Mouse (Mus musculus) thymus, postnatal 10 days (tissue): Measurements from ENCODE around the gene Lrfn4.

ENCODE experiments used
- DNase-seq, 2 experiments: peaks; one replicate each; pipeline ENCODE4 v3.0.0; 2021; ENCODE audit warnings: low spot score in 2 of 2

Gene Lrfn4

DNA sequence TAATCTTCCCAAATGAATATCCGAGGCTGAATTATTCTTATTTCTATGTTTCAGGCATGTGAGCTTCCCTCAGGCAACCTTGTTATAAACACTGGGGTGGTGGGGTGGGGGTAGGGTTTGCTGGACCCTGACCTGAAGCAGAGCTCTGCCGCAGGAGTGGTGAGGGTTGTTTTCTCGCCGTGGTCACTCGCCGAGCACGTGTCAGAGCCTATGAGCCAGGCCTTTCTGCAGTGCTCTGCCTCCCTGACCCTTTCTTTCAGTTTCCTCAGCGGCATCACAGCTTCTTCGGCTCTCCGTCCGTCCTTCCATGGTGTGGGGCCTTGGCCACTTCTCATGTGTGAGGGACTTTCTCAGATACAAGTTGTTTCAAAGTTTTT lies 45.2 kb downstream of the Lrfn4 start:
- DNase-seq, result no peak

DNA sequence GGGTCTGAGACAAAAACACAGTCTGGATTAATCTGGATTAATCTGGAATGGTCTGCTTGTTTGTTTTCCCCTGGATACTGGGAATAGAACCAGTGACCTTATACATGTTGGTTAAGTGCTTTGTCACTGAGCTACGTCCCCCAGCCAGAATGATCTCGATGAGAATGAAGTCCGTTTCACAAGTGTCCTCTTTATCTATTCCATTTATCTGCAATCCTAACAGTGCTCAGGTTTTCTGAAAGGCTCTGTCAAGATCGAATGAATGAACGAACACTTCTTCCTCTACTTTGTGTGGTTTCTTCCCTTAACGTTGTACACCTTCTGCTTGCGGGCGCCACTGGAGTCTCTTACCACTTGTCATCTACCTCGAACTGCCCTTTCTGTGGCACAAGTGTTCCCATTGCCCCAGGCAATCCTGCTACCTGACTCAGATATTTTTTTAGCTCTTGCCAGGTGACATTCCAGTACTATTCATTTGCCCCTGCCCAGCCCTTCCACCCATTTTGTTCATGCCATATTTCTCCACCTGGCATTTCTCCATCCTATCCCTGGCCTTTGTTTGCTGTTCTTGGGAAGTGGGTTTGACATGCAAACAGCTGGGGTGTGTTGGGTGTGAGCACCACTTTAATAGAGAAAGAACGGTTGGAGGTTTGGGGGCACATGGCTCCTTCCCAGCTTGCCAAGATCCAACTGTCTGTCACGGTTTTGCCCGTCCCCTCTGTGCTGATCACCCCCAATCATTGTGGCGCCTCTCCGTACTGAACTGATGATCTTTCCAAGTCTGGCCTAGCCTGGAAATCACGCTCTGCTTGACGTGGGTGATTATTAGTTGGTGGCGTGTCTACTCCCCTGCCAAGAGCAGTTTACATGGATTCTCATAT lies 45.9 kb downstream of the Lrfn4 start:
- no peak for DNase-seq

GRCm38 (mm10) chr19:4568832-4569231 lies 46.6 kb downstream of the Lrfn4 start:
- DNase-seq, result no peak

DNA sequence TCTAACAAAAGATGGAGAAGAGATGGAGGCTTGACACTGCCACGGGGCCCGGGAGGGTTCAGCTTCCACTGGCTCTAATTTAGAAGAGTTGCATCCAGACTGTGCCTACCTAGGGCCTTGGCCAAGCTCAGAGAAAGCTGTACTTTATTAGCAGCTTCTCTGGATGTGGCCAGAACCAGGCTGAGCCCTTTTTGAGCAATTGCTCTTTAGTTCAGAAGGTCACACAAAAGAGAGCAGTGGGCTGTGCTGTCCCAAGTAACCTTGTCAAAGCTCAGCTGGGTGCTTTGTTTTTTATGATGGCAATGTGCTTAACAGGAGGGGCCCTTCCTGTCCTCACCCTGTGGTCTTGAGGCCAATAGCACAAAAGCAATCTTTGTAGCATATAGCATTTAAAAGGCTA lies 47.8 kb downstream of the Lrfn4 start:
- no peak for DNase-seq

GRCm38 (mm10) chr19:4566880-4567279 lies 48.6 kb downstream of the Lrfn4 start:
- DNase-seq, result no peak

DNA sequence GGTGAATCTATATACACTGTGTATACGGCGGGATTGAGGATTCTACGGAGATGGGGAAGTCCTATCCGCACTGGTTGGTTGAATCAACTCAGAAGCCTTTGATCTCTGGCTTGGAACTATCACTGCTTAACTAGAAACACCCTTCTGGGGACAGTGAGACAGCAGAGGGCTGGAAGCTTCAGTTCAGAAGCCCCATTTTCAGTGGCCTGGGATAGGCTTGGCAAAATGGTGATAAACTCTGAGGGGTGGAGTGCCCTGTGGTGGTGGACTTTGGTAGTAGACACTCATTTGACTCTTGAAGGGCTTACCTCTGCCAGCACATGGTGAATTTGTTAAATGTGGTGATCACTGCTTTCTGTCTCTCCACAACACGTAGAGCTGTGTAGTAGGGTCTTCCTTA lies 49.8 kb downstream of the Lrfn4 start:
- no peak for DNase-seq
